Mouse (Mus musculus) forebrain, embryonic 15.5 days (tissue): ENCODE results near the gene Gh. TPM values are rescaled to one million over a fixed set of nuclear protein-coding genes. Genes with fewer than 3 reads are reported as not detected.

ENCODE experiments used
- ATAC-seq: fragments of 200-750 bp; cut with Nextera tagmentation; replicated peaks from 2 replicates; pipeline ENCODE4 v1.8.0; 2017; ENCODE audit warnings: mild to moderate bottlenecking, moderate TSS enrichment, moderate library complexity
- H3K27ac ChIP-seq: fragments of 300-500 bp; sonication (generic); replicated peaks from 2 replicates; pipeline ENCODE4 v1.5.1; 2015; ENCODE audit warnings: mild to moderate bottlenecking, inconsistent platforms
- H3K27me3 ChIP-seq: fragments of 300-500 bp; sonication (generic); 2 replicates; pipeline ENCODE4 v1.6.1; 2015; ENCODE audit warnings: inconsistent platforms
- H3K36me3 ChIP-seq: fragments of 300-500 bp; sonication (generic); 2 replicates; pipeline ENCODE4 v1.6.1; 2015; ENCODE audit warnings: mild to moderate bottlenecking, inconsistent platforms
- H3K4me1 ChIP-seq: fragments of 300-500 bp; sonication (generic); 2 replicates; pipeline ENCODE4 v1.6.1; 2015; ENCODE audit warnings: inconsistent platforms
- H3K4me2 ChIP-seq: fragments of 300-500 bp; sonication (generic); replicated peaks from 2 replicates; pipeline ENCODE4 v1.6.1; 2015; ENCODE audit warnings: mild to moderate bottlenecking, inconsistent platforms
- H3K4me3 ChIP-seq: fragments of 300-500 bp; sonication (generic); 2 replicates; pipeline ENCODE4 v1.5.1; 2015; ENCODE audit warnings: mild to moderate bottlenecking, inconsistent platforms
- H3K9ac ChIP-seq: fragments of 300-500 bp; sonication (generic); replicated peaks from 2 replicates; pipeline ENCODE4 v1.6.1; 2015; ENCODE audit warnings: mild to moderate bottlenecking, inconsistent platforms
- H3K9me3 ChIP-seq: fragments of 300-500 bp; sonication (generic); 2 replicates; pipeline ENCODE4 v1.6.1; 2016; ENCODE audit warnings: inconsistent platforms
- WGBS: fragments of 180-500 bp; shearing (Covaris S2); methylation state at CpG from one replicate; pipeline ENCODE4 v1.1.7; 2015; ENCODE audit warnings: mixed read lengths; 5-methylcytosine and 5-hydroxymethylcytosine counted together
- polyA plus RNA-seq: library from polyadenylated mRNA; unstranded; fragments of >200 nt; fragmentation: Nextera tagmentation; extraction: Ambion mirVana; gene quantifications from 2 replicates; pipeline ENCODE4 v1.2.1, GENCODE M21; 2015

Gene Gh
- polyA plus RNA-seq, 1 experiment from 2014 or later: not detected

GRCm38 (mm10) chr11:106274971-106275411, 26.7 kb downstream of the Gh start:
- ATAC-seq: no peak
- Histone ChIP-seq H3K9me3 (no peaks in the 10 kb centered on the region), H3K36me3 (no peaks in the 10 kb centered on the region), H3K4me3 (no peak overlapping the region), H3K27me3 (no peaks in the 10 kb centered on the region), H3K4me1 (peaks cover 30% of the 10 kb centered on the region), H3K9ac (no peak overlapping the region), H3K27ac (no peak overlapping the region), H3K4me2 (no peak overlapping the region)
- 88% methylated on average over 7 of the region's 7 CpGs for WGBS

DNA sequence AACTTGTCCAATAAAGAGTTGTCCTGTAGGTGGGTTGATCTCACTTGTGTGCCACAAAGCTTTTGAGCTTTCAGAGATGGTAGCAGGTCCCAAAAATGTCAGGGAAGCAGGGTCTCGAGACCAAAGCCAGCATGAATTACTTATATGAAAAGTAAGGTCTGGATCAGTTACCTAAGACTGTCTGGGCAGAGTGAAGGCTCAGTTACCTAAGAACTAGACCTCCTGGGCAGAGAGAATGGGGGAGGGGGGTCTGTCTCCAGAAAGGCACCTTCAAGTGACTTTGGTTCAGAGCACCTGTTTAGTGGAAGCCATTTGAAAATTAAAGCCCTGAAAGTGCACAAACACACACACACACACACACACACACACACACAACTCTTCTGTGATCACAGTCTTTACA, 27.3 kb downstream of the Gh start:
- Histone ChIP-seq H3K9me3 (no peaks in the 10 kb centered on the region), H3K4me3 (no peak overlapping the region), H3K36me3 (no peaks in the 10 kb centered on the region), H3K27ac (no peak overlapping the region), H3K9ac (no peak overlapping the region), H3K4me2 (no peak overlapping the region), H3K27me3 (no peaks in the 10 kb centered on the region), H3K4me1 (peaks cover 32% of the 10 kb centered on the region)
- ATAC-seq: no peak
- WGBS: 86% methylated on average over 1 of the region's 1 CpGs

DNA sequence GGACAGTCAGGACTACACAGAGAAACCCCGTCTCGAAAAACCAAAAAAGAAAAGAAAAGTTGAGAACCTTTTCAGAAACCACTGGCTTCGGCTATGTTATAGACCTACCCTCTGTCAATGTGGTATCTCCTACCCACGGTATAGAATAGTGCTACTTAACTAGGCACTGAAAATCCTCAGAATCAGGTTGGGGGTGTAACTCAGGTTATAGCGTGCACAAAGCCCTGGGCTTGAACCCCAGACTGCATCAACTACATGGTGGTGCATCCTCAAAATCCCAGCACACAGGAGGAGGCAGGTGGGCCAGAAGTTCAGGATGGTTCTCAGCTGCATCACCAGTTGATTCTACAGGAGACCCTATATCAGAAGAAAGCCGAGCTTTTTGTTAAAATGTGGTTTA, 27.9 kb downstream of the Gh start:
- no peaks in the 10 kb centered on the region for H3K36me3 ChIP-seq
- no peaks in the 10 kb centered on the region for H3K9me3 ChIP-seq
- WGBS: 95% methylated on average over 6 of the region's 6 CpGs
- H3K4me1 ChIP-seq: peaks cover 37% of the 10 kb centered on the region
- no peak overlapping the region for H3K9ac ChIP-seq
- ATAC-seq: no peak
- H3K27me3 ChIP-seq: no peaks in the 10 kb centered on the region
- H3K27ac ChIP-seq: peak overlapping the region; percentile 74; the same call in 1 of the 2 replicates
- H3K4me3 ChIP-seq: no peak overlapping the region
- no peak overlapping the region for H3K4me2 ChIP-seq

GRCm38 (mm10) chr11:106273311-106273684, 28.4 kb downstream of the Gh start:
- H3K4me1 ChIP-seq: peaks cover 42% of the 10 kb centered on the region
- peak overlapping the region; percentile 39 for H3K9ac ChIP-seq
- WGBS: 17% methylated on average over 16 of the region's 16 CpGs
- peak overlapping the region; percentile 74 for H3K27ac ChIP-seq
- peak overlapping the region; percentile 74 for H3K4me3 ChIP-seq
- no peaks in the 10 kb centered on the region for H3K27me3 ChIP-seq
- peak overlapping the region; percentile 56 for H3K4me2 ChIP-seq
- no peaks in the 10 kb centered on the region for H3K9me3 ChIP-seq
- no peaks in the 10 kb centered on the region for H3K36me3 ChIP-seq
- ATAC-seq: peak; percentile 9; the same call in 1 of the 2 replicates

DNA sequence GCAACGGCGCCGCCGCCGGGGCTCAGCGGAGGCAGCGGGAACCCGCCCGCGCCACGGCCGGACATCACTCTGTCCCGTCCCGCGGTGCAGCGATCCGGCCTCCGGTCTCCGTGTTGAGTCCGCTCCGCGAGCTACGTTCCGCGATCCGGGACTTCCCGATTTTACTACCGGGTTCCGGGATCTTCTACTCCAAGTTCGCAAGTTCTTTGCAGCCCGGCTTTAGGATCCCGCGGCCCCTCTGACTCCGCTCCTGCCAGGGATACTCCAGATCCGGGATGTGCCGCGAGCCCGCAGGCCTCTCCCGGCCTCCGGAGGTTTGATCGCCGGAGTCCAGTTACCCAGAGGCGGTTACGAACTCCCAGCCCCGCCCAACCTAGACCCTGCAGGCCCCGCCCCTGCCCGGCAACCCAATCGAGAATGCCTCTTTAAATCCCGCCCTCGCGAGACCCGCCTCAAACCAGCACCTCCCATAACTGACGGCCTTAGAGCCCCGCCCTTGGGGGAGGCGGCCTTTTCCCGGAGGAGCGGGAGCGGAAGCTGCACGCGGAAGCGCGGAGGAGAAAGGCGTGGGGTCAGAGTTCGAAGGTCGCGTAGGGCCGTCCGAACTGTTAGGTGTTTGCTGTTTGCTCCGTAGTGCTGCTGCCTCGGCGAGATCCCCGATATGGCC, 28.9 kb downstream of the Gh start, which contains the start of gene Smarcd2:
Gene Smarcd2 (minus strand): TSS at position 329 of the 667 bp plus-strand sequence.
- Histone ChIP-seq H3K4me1 (peaks cover 46% of the 10 kb centered on the region), H3K9ac (peak within 1 kb of the TSS; percentile 75), H3K27ac (peak within 1 kb of the TSS; percentile 74), H3K4me2 (peak within 1 kb of the TSS; percentile 56), H3K27me3 (no peaks in the 10 kb centered on the region), H3K4me3 (peak within 1 kb of the TSS; percentile 74), H3K36me3 (no peaks in the 10 kb centered on the region), H3K9me3 (no peaks in the 10 kb centered on the region)
- WGBS: under 1% methylated on average over 72 of the region's 72 CpGs
- peak; percentile 94 for ATAC-seq

- Histone ChIP-seq H3K4me1 (peaks cover 51% of the 10 kb centered on the region), H3K9ac (peak overlapping the region; percentile 75), H3K4me3 (peak overlapping the region; percentile 74), H3K4me2 (peak overlapping the region; percentile 56), H3K36me3 (peaks cover 1% of the 10 kb centered on the region; the same call in 1 of the 2 replicates), H3K27me3 (no peaks in the 10 kb centered on the region), H3K9me3 (no peaks in the 10 kb centered on the region), H3K27ac (peak overlapping the region; percentile 74)
- peak; percentile 43; the same call in 1 of the 2 replicates for ATAC-seq
- 2% methylated on average over 41 of the region's 41 CpGs for WGBS
Observed at GRCm38 (mm10) chr11:106271794-106272643, 29.6 kb downstream of the Gh start.

GRCm38 (mm10) chr11:106271131-106271793, 30.4 kb downstream of the Gh start:
- H3K4me1 ChIP-seq: peaks cover 48% of the 10 kb centered on the region
- peak overlapping the region; percentile 74 for H3K27ac ChIP-seq
- H3K4me2 ChIP-seq: peak overlapping the region; percentile 56
- peak overlapping the region; percentile 74 for H3K4me3 ChIP-seq
- H3K36me3 ChIP-seq: peaks cover 9% of the 10 kb centered on the region
- no peak for ATAC-seq
- no peaks in the 10 kb centered on the region for H3K9me3 ChIP-seq
- H3K27me3 ChIP-seq: no peaks in the 10 kb centered on the region
- peak overlapping the region; percentile 75 for H3K9ac ChIP-seq
- 34% methylated on average over 5 of the region's 5 CpGs for WGBS

DNA sequence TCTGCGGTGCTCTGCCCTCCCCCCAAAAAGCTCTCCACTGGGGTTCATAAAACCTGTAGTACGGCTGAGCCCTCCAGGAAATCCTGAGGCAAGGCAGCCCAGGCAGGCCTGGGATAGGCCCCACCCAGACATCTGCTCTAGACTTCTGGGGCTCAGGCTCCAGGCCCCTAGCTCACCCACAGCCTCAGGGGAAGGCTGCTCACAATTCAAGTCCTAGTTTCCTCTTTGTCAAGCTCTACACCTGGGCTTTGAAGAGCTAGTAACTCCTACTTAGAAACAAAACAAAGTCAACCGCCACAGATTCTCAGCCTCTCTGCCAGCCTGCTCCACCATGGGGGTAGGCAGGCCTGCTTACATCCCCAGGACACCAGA, 32.6 kb downstream of the Gh start:
- H3K4me3 ChIP-seq: no peak overlapping the region
- peak overlapping the region; percentile 76 for H3K27ac ChIP-seq
- no peak overlapping the region for H3K4me2 ChIP-seq
- H3K36me3 ChIP-seq: peaks cover 31% of the 10 kb centered on the region
- no peak for ATAC-seq
- no peaks in the 10 kb centered on the region for H3K27me3 ChIP-seq
- H3K9me3 ChIP-seq: no peaks in the 10 kb centered on the region
- H3K4me1 ChIP-seq: peaks cover 45% of the 10 kb centered on the region
- 61% methylated on average over 3 of the region's 3 CpGs for WGBS
- peak overlapping the region; percentile 3; the same call in 1 of the 2 replicates for H3K9ac ChIP-seq

DNA sequence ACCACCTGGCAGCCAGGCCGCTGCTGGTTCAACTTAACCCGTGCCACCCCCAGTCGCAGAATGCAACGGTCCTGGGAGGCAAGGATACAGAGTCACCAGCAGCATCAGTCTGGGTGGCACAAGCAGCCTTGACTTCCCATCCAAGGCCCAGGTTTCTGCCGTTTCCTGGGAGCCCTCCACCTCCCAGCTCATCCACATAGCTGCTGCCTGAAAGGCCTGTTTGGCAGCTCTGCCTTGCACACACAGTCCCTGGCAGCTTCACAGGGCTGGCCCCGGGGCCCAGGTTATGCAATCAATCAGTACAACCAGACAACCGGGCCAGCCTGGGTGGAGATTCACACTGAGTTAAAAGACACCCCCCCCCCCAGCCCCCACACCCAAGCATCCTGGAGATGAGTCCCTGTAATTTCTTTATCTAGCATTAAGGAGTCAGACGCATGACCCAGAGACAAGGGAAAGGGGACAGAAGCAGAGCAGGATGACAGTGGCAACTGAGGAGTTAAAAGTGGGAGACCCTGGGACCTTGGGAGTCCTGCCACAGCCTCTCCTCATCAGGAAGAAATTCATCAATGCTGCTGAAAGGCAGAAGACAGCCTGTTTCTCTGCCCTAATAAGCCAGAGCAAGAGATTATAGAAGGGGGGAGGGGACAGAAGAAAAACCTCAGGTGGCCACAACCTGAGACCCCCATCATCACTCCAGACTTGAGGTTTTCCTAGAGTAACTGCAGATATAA, 33.2 kb downstream of the Gh start:
- 74% methylated on average over 8 of the region's 8 CpGs for WGBS
- H3K4me3 ChIP-seq: no peak overlapping the region
- no peak for ATAC-seq
- no peaks in the 10 kb centered on the region for H3K27me3 ChIP-seq
- H3K9me3 ChIP-seq: no peaks in the 10 kb centered on the region
- H3K4me2 ChIP-seq: no peak overlapping the region
- peaks cover 43% of the 10 kb centered on the region for H3K4me1 ChIP-seq
- H3K9ac ChIP-seq: peak overlapping the region; percentile 3; the same call in 1 of the 2 replicates
- H3K36me3 ChIP-seq: peaks cover 36% of the 10 kb centered on the region
- H3K27ac ChIP-seq: peak overlapping the region; percentile 76

GRCm38 (mm10) chr11:106267871-106268270, 33.8 kb downstream of the Gh start:
- 82% methylated on average over 5 of the region's 5 CpGs for WGBS
- H3K27ac ChIP-seq: peak overlapping the region; percentile 76

GRCm38 (mm10) chr11:106267311-106267852, 34.3 kb downstream of the Gh start:
- Histone ChIP-seq H3K36me3 (peaks cover 48% of the 10 kb centered on the region), H3K4me2 (no peak overlapping the region; the same call in 1 of the 2 replicates), H3K9me3 (no peaks in the 10 kb centered on the region), H3K27me3 (no peaks in the 10 kb centered on the region), H3K9ac (no peak overlapping the region), H3K4me1 (peaks cover 40% of the 10 kb centered on the region), H3K4me3 (no peak overlapping the region), H3K27ac (peak overlapping the region; percentile 76)
- 65% methylated on average over 15 of the region's 15 CpGs for WGBS
- no peak for ATAC-seq

More at GRCm38 (mm10) chr11:106267871-106268270, 33.8 kb downstream of the Gh start:
- H3K4me1 ChIP-seq: peaks cover 40% of the 10 kb centered on the region
- H3K9ac ChIP-seq: no peak overlapping the region
- no peak for ATAC-seq
- H3K4me3 ChIP-seq: no peak overlapping the region
- peaks cover 43% of the 10 kb centered on the region for H3K36me3 ChIP-seq
- H3K4me2 ChIP-seq: no peak overlapping the region; the same call in 1 of the 2 replicates
- no peaks in the 10 kb centered on the region for H3K27me3 ChIP-seq
- H3K9me3 ChIP-seq: no peaks in the 10 kb centered on the region
